Mouse (Mus musculus): ENCODE measurements around the gene Gria2.

- no peak for TF ChIP-seq CTCF (IDR thresholded peaks at IDR 0.05; ENCODE audit: low read depth)
- no peak for TF ChIP-seq EP300 (IDR thresholded peaks at IDR 0.05; ENCODE audit: low read depth)
Observed at GRCm38 (mm10) chr3:80803211-80803610, 576 bp upstream of the Gria2 start.
